8 mouse cellular contexts compared by ENCODE assay signal in genomic region chr9:62373222-62374123, GRCm38 (mm10). TPM values are rescaled to one million over a fixed set of nuclear protein-coding genes. Genes with fewer than 3 reads are reported as not detected.
A peak's percentile ranks its signal among the peaks of the same experiment; 100 is the strongest.
DNase-seq lines count a peak whose midpoint lies in the region; ATAC-seq lines count a peak whose summit lies in the region.

No protein-coding gene starts in this region.

- H3K36me3 ChIP-seq in heart, embryonic 10.5 days: peaks cover 81% of the 10 kb centered on the region
- H3K36me3 ChIP-seq in stomach, embryonic 14.5 days (ENCODE audit: control insufficient read depth, insufficient read depth, low read length): peaks cover 48% of the 10 kb centered on the region

- H3K27ac ChIP-seq in heart, embryonic 10.5 days: peak overlapping the region; percentile 14; the same call in 1 of the 2 replicates
- H3K27ac ChIP-seq in stomach, embryonic 14.5 days (ENCODE audit: low read length): peak overlapping the region; percentile 39; the same call in 1 of the 2 replicates

- H3K9ac ChIP-seq in stomach, embryonic 14.5 days (replicated peaks; ENCODE audit: low read depth, low read length): no peak overlapping the region

- ATAC-seq in cerebellum, adult (ENCODE audit: insufficient number of reproducible peaks, low FRiP score, low TSS enrichment): no peak
- 0 out of 2 replicates have a peak, but pooled peaks have one; percentile 21 for ATAC-seq in stomach, embryonic 14.5 days (ENCODE audit: insufficient number of reproducible peaks, insufficient read depth, low FRiP score, low read depth)

- no peak overlapping the region for H3K4me2 ChIP-seq in stomach, embryonic 14.5 days (replicated peaks; ENCODE audit: low read depth, low read length)

- no peak overlapping the region for H3K4me3 ChIP-seq in heart, embryonic 10.5 days
- H3K4me3 ChIP-seq in stomach, embryonic 14.5 days (ENCODE audit: low read depth, low read length): no peak overlapping the region

- WGBS in heart, embryonic 10.5 days: 60% methylated on average over 18 of the region's 18 CpGs
- 56% methylated on average over 18 of the region's 18 CpGs for WGBS in stomach, embryonic 14.5 days

- H3K27me3 ChIP-seq in heart, embryonic 10.5 days (ENCODE audit: insufficient read depth, poor library complexity, severe bottlenecking): no peaks in the 10 kb centered on the region
- no peaks in the 10 kb centered on the region for H3K27me3 ChIP-seq in stomach, embryonic 14.5 days (ENCODE audit: control insufficient read depth, insufficient read depth, low read length)

- H3K4me1 ChIP-seq in heart, embryonic 10.5 days: peaks cover 54% of the 10 kb centered on the region
- H3K4me1 ChIP-seq in stomach, embryonic 14.5 days (ENCODE audit: control insufficient read depth, insufficient read depth, low read length): peaks cover 42% of the 10 kb centered on the region

- H3K9me3 ChIP-seq in heart, embryonic 10.5 days: no peaks in the 10 kb centered on the region
- H3K9me3 ChIP-seq in stomach, embryonic 14.5 days (ENCODE audit: control insufficient read depth, low read depth, low read length): no peaks in the 10 kb centered on the region

- DNase-seq in cerebellum, adult 11 months: peak; percentile 72
- peak; percentile 73 for DNase-seq in CD4-positive helper T cell, adult 2 months (ENCODE audit: low read depth, low spot score)
- DNase-seq in cerebellum, adult 11-12 months: peak; percentile 67
- no peak for DNase-seq in heart, embryonic 10.5 days (ENCODE audit: low spot score)
- DNase-seq in kidney, postnatal 36 days: peak; percentile 74 to 93
- DNase-seq in lung, postnatal 36 days: peak; percentile 88

RNA-seq across cellular contexts. Expression of gene Anp32a, which starts 32.4 kb away (rescaled TPM):
- polyA plus RNA-seq in heart, embryonic 10.5 days (2016; fragmentation: Nextera tagmentation; extraction: Ambion mirVana): 160 and 178 TPM in 2 replicates
- polyA plus RNA-seq in stomach, embryonic 14.5 days (2014; fragmentation: Nextera tagmentation; extraction: Ambion mirVana): 108 and 118 TPM in 2 replicates
